Mouse (Mus musculus): ENCODE data around the gene Pgm1. TPM values are rescaled to one million over a fixed set of nuclear protein-coding genes. Genes with fewer than 3 reads are reported as not detected.

Gene Pgm1
- polyA plus RNA-seq, 1 experiment from 2014 or later, result 88.1 TPM

DNA sequence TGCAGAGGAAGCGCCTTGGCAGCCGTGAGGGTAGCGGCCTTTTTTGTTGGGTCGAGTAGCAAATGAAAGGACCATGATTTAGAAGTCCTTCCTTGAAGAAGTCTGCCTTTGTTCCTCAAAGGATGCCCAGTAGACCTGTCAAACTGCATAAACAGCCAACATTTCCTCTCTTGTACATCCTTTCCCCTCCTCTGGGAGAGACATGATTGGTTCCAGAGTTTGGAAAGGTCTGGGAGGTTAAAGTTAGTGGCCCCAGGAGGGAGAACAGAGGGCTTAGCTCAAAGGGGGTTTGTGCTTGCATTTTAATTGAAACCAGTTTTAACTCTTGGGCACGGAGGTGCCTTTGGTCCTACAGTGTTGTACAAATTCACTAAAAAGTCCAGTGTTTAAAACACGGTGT, 37.3 kb downstream of the Pgm1 start:
- H3K27me3 ChIP-seq, result no peaks in the 10 kb centered on the region

DNA sequence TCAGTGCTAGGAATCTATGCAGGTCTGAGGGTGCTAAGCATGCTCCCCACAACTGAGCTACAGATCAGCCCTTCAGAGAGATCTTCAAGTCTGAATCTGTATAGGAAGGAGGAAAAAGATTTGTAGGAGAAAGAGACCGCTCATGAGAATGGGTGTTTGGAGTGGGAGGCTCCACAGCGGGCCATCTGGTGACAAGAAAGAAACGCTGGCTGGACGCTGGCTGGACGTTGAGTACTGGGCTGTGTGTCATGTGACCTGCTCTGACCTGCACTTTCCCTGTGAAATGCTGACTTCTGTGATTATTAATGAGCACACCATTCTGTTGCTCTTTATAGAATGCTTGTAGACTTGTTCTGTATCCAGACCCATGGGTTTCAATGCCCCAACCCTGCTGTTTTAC, 40.1 kb downstream of the Pgm1 start:
- WGBS, result 30% methylated on average over 5 of the region's 5 CpGs
- Histone ChIP-seq H3K4me1 (replicated peaks) (no peaks in the 10 kb centered on the region), H3K9me3 (no peaks in the 10 kb centered on the region), H3K4me2 (no peak overlapping the region), H3K4me3 (no peak overlapping the region), H3K9ac (no peak overlapping the region), H3K27ac (replicated peaks) (no peak overlapping the region), H3K36me3 (peaks cover 37% of the 10 kb centered on the region), H3K27me3 (no peaks in the 10 kb centered on the region)
- no peak for ATAC-seq (ENCODE audit: low FRiP score, low read depth)

More for the DNA sequence above, 37.3 kb downstream of the Pgm1 start:
- no peak overlapping the region for H3K27ac ChIP-seq (replicated peaks)
- ATAC-seq (ENCODE audit: low FRiP score, low read depth), result no peak
- H3K9ac ChIP-seq, result no peak overlapping the region
- no peaks in the 10 kb centered on the region for H3K4me1 ChIP-seq (replicated peaks)
- no peak overlapping the region for H3K4me2 ChIP-seq
- peaks cover 35% of the 10 kb centered on the region for H3K36me3 ChIP-seq
- H3K4me3 ChIP-seq, result no peak overlapping the region
- WGBS, result 87% methylated on average over 6 of the region's 6 CpGs
- H3K9me3 ChIP-seq, result no peaks in the 10 kb centered on the region

GRCm38 (mm10) chr4:99970097-99970496, 40.9 kb downstream of the Pgm1 start:
- Histone ChIP-seq H3K4me3 (no peak overlapping the region), H3K9me3 (no peaks in the 10 kb centered on the region), H3K9ac (no peak overlapping the region), H3K36me3 (peaks cover 31% of the 10 kb centered on the region), H3K4me2 (no peak overlapping the region), H3K27ac (replicated peaks) (no peak overlapping the region), H3K4me1 (replicated peaks) (no peaks in the 10 kb centered on the region), H3K27me3 (no peaks in the 10 kb centered on the region)
- WGBS, result 65% methylated on average over 4 of the region's 4 CpGs
- no peak for ATAC-seq (ENCODE audit: low FRiP score, low read depth)

- Histone ChIP-seq H3K36me3 (peaks cover 17% of the 10 kb centered on the region; the same call in 1 of the 2 replicates), H3K9me3 (no peaks in the 10 kb centered on the region), H3K27ac (replicated peaks) (no peak overlapping the region), H3K27me3 (no peaks in the 10 kb centered on the region), H3K4me2 (no peak overlapping the region), H3K4me1 (replicated peaks) (no peaks in the 10 kb centered on the region), H3K9ac (no peak overlapping the region), H3K4me3 (no peak overlapping the region)
- ATAC-seq (ENCODE audit: low FRiP score, low read depth), result no peak
- 87% methylated on average over 6 of the region's 6 CpGs for WGBS
These were observed 43.7 kb downstream of the Pgm1 start for GRCm38 (mm10) chr4:99972886-99973285.

DNA sequence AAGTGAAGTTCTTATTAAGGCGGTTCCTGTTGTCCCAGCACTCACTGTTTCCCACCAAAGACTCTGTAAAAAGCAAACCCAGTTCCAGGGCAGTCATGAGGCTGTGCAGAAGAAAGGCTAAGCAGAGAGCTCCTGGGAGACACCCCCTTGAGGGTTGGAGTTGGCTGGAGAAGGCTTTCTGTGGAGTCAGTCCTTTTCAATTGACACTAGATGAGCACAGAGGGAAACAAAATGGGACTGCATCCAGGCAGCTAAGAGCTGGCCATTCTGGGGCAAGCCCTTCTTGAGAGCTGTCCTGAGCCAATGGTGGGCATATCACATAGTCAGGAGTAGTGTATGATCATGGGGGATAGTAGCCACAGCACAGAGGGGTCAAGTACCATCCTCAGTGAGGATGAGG, 44.7 kb downstream of the Pgm1 start:
- no peak overlapping the region for H3K4me2 ChIP-seq
- no peak overlapping the region for H3K9ac ChIP-seq
- H3K4me3 ChIP-seq, result no peak overlapping the region
- 100% methylated on average over 1 of the region's 1 CpGs for WGBS
- H3K9me3 ChIP-seq, result no peaks in the 10 kb centered on the region
- no peaks in the 10 kb centered on the region for H3K4me1 ChIP-seq (replicated peaks)
- H3K36me3 ChIP-seq, result peaks cover 12% of the 10 kb centered on the region; the same call in 1 of the 2 replicates
- no peaks in the 10 kb centered on the region for H3K27me3 ChIP-seq
- ATAC-seq (ENCODE audit: low FRiP score, low read depth), result no peak
- no peak overlapping the region for H3K27ac ChIP-seq (replicated peaks)

- H3K9me3 ChIP-seq, result no peaks in the 10 kb centered on the region
- no peaks in the 10 kb centered on the region for H3K4me1 ChIP-seq (replicated peaks)
- H3K4me3 ChIP-seq, result no peak overlapping the region
- H3K27me3 ChIP-seq, result no peaks in the 10 kb centered on the region
- peak; percentile 38; the same call in 1 of the 2 replicates for ATAC-seq (ENCODE audit: low FRiP score, low read depth)
- no peak overlapping the region for H3K4me2 ChIP-seq
- H3K27ac ChIP-seq (replicated peaks), result no peak overlapping the region
- H3K36me3 ChIP-seq, result peaks cover 12% of the 10 kb centered on the region; the same call in 1 of the 2 replicates
- 63% methylated on average over 5 of the region's 5 CpGs for WGBS
- no peak overlapping the region for H3K9ac ChIP-seq
These were observed 45.2 kb downstream of the Pgm1 start for GRCm38 (mm10) chr4:99974375-99974774.

- no peaks in the 10 kb centered on the region for H3K27me3 ChIP-seq
- 88% methylated on average over 5 of the region's 5 CpGs for WGBS
- no peaks in the 10 kb centered on the region for H3K9me3 ChIP-seq
- no peak for ATAC-seq (ENCODE audit: low FRiP score, low read depth)
- no peak overlapping the region for H3K4me3 ChIP-seq
- H3K9ac ChIP-seq, result no peak overlapping the region
- no peaks in the 10 kb centered on the region for H3K36me3 ChIP-seq
- H3K4me2 ChIP-seq, result no peak overlapping the region
- H3K4me1 ChIP-seq (replicated peaks), result no peaks in the 10 kb centered on the region
- H3K27ac ChIP-seq (replicated peaks), result no peak overlapping the region
These were observed 50.1 kb downstream of the Pgm1 start for GRCm38 (mm10) chr4:99979326-99979725.

DNA sequence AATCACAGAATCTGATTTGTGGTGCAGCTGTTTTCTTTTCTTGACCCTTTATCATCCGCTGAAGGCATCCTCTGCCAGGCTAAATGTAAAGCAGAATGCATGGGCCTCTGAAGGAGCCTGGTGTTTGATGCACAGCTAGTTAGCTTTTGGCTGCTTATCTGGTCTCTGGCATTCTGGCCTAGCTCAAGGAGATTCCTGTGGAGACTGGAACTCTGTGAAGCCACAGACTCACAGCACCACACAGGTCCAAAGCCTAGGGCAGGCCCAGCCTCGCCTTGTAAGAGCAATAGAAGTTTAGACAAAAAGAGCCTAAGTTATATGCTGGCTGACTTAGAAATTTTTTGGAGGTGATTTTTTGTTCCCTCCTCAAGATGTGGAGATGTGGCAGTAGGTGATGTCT, 52.0 kb downstream of the Pgm1 start:
- Histone ChIP-seq H3K27ac (replicated peaks) (no peak overlapping the region), H3K4me3 (no peak overlapping the region), H3K9me3 (no peaks in the 10 kb centered on the region), H3K27me3 (no peaks in the 10 kb centered on the region), H3K9ac (no peak overlapping the region), H3K4me2 (no peak overlapping the region), H3K4me1 (replicated peaks) (no peaks in the 10 kb centered on the region), H3K36me3 (no peaks in the 10 kb centered on the region)
- 92% methylated on average over 2 of the region's 2 CpGs for WGBS
- no peak for ATAC-seq (ENCODE audit: low FRiP score, low read depth)

DNA sequence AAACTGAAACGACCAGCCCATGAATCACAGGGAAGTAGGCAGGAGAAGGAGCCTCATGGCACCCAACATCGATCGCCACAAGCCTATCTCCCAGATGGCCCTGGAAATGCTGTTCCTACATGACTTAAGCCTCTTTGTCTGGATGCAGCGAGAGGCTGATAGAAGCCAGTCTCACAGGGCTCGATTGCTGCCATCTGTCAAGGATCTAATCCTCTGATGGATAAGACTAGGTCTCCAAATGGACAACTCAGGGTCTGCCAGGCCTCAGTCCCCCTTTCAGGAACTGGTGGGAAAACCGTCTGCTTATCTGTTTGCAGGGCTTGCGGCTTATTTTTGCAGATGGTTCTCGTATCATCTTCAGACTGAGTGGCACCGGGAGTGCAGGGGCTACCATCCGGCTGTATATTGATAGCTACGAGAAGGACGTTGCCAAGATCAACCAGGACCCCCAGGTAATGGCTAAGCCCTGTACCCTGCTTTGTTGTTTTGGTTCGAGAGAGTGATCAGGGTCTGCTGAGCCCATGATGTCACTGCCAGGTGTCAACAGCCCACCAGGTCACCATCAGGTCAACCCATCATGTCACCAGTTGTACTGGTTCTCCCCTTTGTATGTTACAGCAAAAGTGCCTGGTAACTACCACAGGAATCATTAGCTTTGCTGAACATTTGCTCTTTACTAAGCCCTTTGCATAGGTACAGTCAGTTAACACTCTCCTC, 54.6 kb downstream of the Pgm1 start:
- 78% methylated on average over 13 of the region's 13 CpGs for WGBS
- no peak overlapping the region for H3K4me2 ChIP-seq
- no peaks in the 10 kb centered on the region for H3K36me3 ChIP-seq
- no peak overlapping the region for H3K9ac ChIP-seq
- no peaks in the 10 kb centered on the region for H3K4me1 ChIP-seq (replicated peaks)
- no peaks in the 10 kb centered on the region for H3K27me3 ChIP-seq
- no peaks in the 10 kb centered on the region for H3K9me3 ChIP-seq
- no peak; the same call in 1 of the 2 replicates for ATAC-seq (ENCODE audit: low FRiP score, low read depth)
- no peak overlapping the region for H3K4me3 ChIP-seq
- H3K27ac ChIP-seq (replicated peaks), result no peak overlapping the region

GRCm38 (mm10) chr4:99984369-99984752, 55.1 kb downstream of the Pgm1 start:
- WGBS, result 65% methylated on average over 7 of the region's 7 CpGs
- no peak overlapping the region for H3K9ac ChIP-seq
- no peak overlapping the region for H3K27ac ChIP-seq (replicated peaks)
- H3K4me3 ChIP-seq, result no peak overlapping the region
- H3K27me3 ChIP-seq, result no peaks in the 10 kb centered on the region
- H3K4me2 ChIP-seq, result no peak overlapping the region
- no peak for ATAC-seq (ENCODE audit: low FRiP score, low read depth)
- H3K36me3 ChIP-seq, result no peaks in the 10 kb centered on the region
- no peaks in the 10 kb centered on the region for H3K4me1 ChIP-seq (replicated peaks)
- no peaks in the 10 kb centered on the region for H3K9me3 ChIP-seq

GRCm38 (mm10) chr4:99985086-99985485, 55.9 kb downstream of the Pgm1 start:
- H3K27me3 ChIP-seq, result no peaks in the 10 kb centered on the region
- H3K4me3 ChIP-seq, result no peak overlapping the region
- 87% methylated on average over 7 of the region's 7 CpGs for WGBS
- H3K27ac ChIP-seq (replicated peaks), result no peak overlapping the region
- H3K9ac ChIP-seq, result no peak overlapping the region
- no peak for ATAC-seq (ENCODE audit: low FRiP score, low read depth)
- no peaks in the 10 kb centered on the region for H3K36me3 ChIP-seq
- H3K4me1 ChIP-seq (replicated peaks), result no peaks in the 10 kb centered on the region
- no peak overlapping the region for H3K4me2 ChIP-seq
- H3K9me3 ChIP-seq, result no peaks in the 10 kb centered on the region

DNA sequence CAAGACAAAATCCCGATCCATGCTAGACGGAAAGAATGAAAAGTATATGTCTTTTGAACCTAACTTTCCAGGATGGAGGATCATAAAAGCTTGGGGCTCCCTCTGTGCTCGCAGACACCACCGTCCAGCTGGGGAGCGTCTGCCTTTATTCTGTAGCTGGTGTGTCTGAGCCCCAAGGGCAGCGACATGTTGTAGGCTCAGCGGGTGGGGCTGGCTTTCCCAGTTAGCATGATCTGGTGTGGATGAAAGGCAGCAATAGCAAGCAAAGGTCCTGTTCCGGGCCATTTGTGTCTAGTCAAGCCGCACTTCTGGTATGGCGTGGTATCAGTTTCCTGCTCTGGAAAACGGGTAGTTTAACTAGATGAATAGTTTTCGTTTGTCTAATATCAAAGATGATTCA, 56.4 kb downstream of the Pgm1 start:
- Histone ChIP-seq H3K4me1 (replicated peaks) (no peaks in the 10 kb centered on the region), H3K36me3 (no peaks in the 10 kb centered on the region), H3K27ac (replicated peaks) (no peak overlapping the region), H3K9ac (no peak overlapping the region), H3K9me3 (no peaks in the 10 kb centered on the region), H3K4me2 (no peak overlapping the region), H3K27me3 (no peaks in the 10 kb centered on the region), H3K4me3 (no peak overlapping the region)
- WGBS, result 83% methylated on average over 12 of the region's 12 CpGs
- no peak for ATAC-seq (ENCODE audit: low FRiP score, low read depth)

- H3K27ac ChIP-seq (replicated peaks), result no peak overlapping the region
- no peaks in the 10 kb centered on the region for H3K36me3 ChIP-seq
- no peak overlapping the region for H3K9ac ChIP-seq
- no peaks in the 10 kb centered on the region for H3K9me3 ChIP-seq
- no peaks in the 10 kb centered on the region for H3K4me1 ChIP-seq (replicated peaks)
- no peak overlapping the region for H3K4me2 ChIP-seq
- H3K4me3 ChIP-seq, result no peak overlapping the region
- H3K27me3 ChIP-seq, result no peaks in the 10 kb centered on the region
- 93% methylated on average over 10 of the region's 10 CpGs for WGBS
- ATAC-seq (ENCODE audit: low FRiP score, low read depth), result no peak
These were observed 57.4 kb downstream of the Pgm1 start for GRCm38 (mm10) chr4:99986609-99987008.

All from hindbrain, embryonic 15.5 days (tissue).